Mouse (Mus musculus): Measurements from ENCODE around the gene Lhx5.

Lhx5 gene

DNA sequence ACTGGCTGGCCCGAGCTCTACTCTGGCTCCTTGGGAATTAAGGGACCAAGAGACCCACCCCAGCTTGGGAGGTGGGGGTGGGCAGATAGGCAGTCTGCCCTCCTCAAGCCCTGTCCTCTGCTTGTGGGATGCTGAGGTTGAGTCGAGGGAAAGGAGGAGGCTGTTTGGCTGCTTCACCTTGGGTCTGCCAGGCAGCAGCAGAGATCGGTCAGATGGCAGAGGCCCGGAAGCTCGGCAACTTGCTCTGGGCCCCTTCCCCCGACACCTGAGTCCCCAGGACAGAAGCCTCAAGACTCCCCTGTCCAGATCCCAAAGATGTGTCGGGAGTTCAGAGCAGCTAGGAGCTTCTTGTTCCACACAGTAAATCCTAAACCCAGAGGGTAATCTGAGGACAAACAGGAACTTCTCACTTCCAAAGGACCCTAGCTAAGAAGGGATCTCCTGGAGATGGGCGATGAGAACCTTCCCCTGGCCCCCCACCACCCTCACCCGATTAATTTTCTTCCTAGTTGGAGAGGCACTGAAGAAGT is 1.1 kb downstream of the Lhx5 start:
- DNase-seq (ENCODE audit: low spot score in 2 of 2) = no peak

DNA sequence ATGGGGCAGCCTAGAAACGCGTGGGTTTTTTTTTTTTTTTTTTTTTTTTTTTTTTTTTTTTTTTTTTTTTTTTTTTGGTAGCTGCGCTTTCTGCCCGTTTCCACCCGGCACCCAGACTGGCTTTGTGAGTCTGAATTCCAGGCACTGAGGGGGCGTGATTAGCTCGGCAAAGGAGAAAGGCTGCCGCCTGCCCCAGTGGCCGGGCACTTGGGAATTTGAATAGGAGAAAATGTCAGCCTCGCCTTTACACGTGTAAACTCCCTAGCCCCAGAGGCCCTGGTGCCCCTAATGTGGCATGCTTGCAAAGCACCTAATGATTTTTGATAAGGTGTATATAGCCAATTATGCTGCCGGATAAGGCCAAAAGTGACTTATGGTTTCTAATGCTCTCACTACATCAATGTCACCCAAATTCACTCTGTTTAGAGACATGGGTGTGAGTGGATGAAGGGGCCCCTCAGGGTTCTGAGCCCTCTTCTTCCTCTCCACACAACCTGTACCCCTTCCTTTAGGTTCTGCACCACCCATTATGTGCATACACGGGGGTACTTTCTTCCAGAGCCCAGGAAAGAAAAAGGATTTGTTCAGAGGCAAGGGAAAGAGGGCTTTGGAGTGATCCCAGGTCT is 1.7 kb downstream of the Lhx5 start:
- DNase-seq (ENCODE audit: low spot score in 2 of 2) = no peak

DNA sequence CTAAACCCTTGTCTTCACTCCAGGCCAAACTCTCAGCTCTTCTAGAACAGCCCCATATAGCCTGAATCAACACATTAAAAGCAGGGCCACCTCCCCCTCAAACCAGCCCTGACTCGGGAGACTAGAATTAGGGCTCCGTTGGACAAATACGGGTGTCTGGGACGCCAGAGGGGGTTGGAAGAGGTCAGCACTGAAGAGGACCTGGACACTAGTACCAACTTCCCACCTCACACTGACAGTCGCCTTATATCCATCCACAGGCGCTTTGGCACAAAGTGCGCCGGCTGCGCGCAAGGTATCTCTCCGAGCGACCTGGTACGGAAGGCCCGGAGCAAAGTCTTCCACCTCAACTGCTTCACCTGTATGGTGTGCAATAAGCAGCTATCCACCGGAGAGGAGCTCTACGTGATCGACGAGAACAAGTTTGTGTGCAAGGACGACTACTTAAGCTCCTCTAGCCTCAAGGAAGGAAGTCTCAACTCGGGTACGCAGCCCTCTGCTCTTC is 2.8 kb downstream of the Lhx5 start:
- DNase-seq (ENCODE audit: low spot score in 2 of 2) = no peak

DNA sequence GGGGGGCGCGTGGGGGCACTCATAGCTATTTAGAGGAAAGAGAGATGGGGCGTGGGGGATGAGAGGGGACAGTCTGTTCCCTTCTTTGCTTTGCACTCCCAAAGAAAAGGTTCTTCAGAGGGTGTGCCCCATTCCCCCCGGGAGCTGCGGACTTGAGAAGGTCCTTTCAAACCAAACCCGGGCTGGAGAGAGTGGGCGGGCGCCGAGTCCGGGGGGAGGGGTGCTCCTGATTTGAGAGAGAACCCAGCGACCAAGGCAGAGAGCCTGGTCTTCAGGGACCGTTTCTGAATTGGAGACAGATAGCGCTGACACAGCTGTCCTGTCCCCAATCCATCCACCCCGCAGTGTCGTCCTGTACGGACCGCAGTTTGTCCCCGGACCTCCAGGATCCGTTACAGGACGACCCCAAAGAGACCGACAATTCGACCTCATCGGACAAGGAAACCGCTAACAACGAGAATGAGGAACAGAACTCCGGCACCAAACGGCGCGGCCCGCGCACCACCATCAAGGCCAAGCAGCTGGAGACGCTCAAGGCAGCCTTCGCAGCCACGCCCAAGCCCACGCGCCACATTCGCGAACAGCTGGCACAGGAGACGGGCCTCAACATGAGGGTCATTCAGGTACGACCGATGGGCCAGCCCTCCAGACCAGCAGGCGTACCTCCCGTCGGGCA is 3.6 kb downstream of the Lhx5 start:
- no peak for DNase-seq (ENCODE audit: low spot score in 2 of 2)

DNA sequence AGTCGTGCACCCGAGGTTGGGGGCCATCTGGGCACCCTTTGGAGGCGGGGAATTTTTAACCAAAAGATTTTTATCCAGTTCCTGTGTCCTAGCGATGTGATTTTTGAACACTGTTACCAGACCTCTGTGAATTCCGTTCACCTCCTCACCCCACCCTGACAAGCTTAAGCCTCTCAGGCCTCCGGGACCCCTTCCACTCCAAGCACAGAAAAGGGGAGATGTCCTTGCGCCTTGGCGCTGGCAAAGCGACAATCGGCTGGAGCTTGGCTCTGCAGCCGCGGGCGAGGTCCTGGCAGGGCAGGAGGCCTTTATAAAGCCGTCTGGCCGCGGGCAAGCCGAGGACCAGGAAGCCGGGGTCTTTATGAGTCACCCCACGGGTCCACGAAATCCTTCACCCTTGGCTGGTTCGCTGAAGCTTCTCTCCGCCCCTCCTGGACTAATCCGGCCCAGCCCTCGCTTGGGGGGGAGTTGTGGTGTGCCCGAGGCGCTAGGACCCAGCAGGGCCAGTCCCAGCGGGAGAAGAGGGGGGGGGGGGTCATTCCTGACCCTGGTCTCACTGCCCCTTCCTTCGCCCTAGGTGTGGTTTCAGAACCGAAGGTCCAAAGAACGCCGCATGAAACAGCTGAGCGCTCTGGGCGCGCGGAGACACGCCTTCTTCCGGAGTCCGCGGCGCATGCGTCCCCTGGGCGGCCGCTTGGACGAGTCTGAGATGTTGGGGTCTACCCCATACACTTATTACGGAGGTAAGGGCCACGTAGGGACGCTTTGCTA is 4.4 kb downstream of the Lhx5 start:
- DNase-seq (ENCODE audit: low spot score in 2 of 2) = no peak

DNA sequence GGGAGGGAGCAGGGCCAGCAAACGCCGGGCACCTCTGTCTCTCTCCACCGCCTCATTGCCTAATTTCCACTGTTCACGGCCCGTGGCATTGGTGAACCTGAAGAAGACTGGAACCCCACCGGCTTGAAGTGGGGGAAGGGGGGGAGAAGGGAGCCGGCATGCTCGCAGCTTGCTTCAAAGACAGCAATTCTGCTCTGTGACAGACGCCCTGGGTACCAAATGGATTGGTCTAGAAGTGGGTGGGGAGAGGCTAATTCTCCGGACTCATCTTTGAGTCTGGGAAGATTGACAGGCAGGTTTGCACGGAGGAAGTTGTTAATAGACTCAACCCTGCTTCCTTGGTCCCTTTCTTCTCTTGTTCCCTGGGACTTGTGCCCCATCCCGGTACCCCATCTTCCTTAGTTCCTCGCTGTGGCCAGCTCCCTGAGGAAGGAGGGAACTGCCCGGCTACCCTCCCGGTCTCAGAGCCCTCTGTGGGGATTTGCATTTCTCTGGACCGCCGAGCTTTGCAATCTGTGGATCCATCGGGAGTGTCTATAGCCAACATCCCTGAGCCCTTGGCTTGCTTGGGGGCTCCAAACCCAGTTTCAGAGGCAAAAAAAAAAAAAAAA is 5.5 kb downstream of the Lhx5 start:
- DNase-seq (ENCODE audit: low spot score in 2 of 2) = no peak

DNA sequence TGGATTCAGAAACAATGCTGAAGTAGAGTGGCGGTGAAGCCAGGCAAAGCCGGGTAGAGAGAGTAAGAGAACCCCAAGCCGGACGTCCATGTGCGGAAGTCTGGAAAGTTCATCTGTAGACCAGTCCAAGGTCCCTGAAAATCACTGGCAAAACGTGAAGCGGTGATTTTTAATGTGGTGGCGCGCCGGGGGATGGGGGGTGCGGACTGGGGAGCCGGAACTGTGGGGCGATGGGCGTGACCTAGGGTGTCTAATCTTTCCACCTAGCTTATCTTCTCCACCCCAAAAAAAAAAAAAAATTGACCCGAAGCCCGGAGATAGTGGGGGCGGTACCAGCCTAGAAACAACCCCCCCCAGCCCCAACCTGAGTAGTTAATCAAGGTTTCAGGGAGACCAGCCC is 6.0 kb downstream of the Lhx5 start:
- DNase-seq (ENCODE audit: low spot score in 2 of 2) = no peak

DNA sequence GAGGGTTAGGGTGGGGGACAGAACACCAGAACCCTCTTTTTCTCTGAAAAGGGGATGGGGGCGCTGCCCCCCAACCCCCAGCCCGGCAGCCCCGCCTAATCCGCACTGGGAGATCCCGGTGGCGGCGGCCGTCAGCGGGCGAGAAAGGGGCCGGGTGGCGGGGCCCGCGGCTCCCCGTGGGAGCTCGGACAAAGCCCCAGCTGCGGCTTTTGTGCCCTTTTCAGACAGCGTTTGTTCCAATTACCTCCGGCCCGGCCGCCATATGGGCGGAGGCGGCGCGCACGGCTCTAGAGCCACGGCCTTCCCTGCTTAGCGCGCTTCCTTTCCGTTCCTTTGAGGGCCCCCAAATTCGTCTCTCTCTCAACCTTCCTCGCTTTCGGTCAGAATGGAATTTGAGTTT is 6.5 kb downstream of the Lhx5 start:
- DNase-seq (ENCODE audit: low spot score in 2 of 2) = no peak

DNA sequence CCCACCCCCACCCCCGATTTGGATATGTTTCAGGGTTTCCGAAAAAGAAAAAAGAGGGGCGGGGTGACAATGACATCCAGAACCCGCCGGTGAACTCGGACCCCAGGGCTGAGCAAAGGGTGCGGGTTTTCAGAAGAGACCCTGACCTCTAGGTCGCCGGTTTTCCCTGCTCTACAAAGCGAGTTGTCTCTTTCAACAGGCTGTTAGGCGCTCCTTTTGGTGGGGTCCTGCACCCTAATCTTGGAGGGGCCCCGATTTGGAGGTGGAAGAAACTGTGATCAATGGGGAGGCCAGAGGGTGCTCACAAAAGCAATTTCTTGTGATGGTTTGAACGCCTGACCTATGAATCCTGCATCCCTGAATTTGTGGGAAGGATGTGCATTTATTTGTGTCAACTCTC is 7.0 kb downstream of the Lhx5 start:
- no peak for DNase-seq (ENCODE audit: low spot score in 2 of 2)

DNA sequence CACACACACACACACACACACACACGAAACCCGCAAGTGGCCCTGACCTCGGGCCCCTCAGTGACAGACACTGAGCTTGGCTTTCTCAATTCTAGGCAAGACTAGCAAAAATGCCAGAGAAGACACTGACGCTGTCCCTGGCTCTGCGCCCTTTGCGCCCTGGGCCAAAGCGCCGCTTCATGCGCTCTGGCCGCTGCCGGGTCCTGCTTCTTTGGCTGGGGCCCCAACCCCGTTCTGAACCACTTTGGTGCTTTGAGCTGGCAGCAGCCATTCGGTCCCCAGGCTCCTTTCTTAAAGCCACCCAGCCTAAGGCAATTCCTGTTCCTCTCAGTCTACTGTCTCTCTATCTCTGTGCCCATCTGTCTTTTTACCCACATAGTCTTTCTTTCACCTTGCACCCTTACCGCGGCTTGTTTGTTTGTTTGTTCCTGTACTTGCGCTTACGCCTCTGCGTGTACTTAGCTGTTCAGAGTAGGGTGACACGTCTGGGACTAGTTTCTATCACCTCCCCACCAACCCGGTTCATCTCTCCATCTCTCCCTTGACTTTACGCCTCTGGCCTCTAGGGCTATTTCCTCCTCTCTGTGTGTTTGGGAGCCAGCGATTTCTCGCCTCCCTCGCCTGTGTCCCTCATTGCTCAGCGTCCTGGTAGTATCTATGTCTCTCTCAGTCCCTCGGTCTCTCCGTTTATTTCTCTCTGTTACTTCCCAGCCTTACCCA is 7.7 kb downstream of the Lhx5 start:
- no peak for DNase-seq (ENCODE audit: low spot score in 2 of 2)

DNA sequence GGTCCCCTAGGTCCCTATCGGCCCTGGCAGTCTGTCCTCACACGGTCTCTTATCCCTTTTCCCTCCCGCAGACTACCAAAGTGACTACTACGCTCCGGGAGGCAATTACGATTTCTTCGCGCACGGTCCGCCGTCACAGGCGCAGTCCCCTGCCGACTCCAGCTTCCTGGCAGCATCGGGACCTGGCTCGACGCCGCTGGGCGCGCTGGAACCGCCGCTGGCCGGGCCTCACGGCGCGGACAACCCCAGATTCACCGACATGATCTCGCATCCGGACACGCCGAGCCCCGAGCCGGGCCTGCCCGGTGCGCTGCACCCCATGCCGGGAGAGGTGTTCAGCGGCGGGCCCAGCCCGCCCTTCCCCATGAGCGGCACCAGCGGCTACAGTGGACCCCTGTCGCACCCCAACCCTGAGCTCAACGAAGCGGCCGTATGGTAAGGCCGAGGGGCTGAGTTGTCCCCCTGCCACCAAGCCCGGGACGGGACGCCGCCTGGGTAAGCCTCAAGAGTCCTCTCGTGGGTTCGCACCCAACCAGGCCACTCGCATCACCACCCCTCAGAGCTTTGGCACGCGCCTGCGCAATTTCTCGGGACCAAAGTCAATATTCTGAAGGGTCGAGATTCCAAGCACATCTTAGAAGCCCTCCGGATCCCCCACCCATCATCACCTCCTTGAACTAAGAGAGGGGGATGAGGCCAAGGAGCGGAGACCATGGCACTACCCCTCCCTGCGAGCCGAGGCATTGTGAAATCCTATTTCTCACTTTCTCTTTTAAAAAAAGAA is 8.6 kb downstream of the Lhx5 start:
- DNase-seq (ENCODE audit: low spot score in 2 of 2) = no peak

DNA sequence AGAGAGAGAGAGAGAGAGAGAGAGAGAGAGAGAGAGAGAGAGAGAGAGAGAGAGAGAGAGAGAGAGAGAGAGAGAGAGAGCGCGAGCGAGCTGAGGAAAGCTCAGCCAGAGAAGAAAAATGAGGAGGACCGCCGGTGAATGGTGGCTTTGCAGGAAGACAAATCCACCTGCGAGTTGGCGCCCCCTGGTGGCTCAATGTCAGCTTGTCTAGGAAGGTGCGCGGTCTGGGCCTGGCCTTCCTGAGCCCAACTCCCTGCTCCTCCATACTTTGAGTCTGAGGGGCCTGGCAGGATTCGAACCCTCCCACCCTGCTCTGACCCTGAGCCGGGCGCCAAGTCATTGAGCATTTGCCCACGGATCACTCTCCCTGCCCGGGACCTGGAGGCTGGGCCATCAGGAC is 9.2 kb downstream of the Lhx5 start:
- DNase-seq (ENCODE audit: low spot score in 2 of 2) = peak; percentile 56 to 79

DNA sequence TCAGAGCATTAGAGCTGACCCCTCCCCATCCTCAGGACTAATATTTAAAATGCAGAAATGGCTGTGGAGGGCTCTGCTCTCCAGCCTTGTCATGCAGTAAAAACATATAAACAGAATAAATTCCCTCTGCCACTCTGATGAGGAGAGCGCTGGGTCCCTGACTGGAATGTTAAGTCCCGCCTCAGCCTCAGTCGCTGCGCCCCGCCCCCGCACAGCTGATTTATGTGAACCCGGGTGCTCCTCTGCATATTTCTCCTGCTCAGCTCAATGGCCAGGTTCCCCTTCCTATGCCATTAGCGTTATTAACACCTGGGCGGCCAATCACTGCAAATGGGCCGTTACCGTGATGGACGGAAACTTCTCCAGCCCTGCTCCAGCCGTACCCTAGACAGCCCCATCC is 15.8 kb downstream of the Lhx5 start:
- no peak for DNase-seq (ENCODE audit: low spot score in 2 of 2)

DNA sequence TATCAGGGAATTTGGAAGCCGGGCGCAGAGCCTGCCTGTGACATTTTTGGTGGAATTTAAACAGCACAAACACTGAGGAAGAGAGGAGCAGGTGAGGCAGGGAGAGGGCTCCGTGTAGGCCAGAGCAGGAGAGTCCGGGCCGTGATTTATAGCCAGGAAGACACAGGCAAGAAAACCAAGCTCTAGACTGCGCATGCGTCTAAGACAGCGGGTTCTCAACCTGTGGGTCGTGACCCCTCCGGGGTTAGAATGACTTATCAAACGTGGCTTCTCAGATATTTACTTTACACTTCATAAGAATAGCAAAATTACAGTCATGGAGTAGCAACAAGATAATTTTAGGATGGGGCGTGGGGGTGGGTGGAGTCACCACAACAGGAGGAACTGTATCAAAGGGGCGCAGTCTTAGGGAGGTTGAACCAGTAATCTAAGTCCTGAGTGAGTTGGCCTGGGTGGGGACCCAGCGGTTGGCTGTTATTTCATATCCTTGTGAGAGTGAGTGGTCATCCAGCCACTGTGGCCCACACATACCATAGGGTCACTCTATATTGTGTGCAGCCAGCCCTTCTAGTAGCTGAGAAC is 23.3 kb downstream of the Lhx5 start:
- DNase-seq (ENCODE audit: low spot score in 2 of 2) = no peak

DNA sequence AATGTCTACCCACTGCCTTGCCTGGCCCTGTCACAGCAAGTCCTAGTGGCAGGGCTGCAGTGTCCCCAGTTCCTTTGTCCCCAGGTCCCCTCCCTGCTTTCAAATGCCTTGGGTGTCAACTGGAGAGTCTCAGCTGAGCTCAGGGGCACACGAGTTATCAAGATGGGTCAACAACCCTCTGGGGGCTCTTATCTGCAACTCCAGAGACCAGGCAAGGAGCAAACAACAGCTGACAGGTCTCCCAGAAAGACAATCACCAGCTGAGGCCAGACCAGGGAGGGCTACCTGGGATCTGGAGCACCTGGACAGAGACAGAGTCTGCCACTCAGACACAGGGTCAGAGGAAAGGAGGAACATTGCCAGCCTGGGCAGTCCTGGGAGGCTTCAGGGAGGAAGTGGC is 24.8 kb downstream of the Lhx5 start:
- DNase-seq (ENCODE audit: low spot score in 2 of 2) = no peak

DNA sequence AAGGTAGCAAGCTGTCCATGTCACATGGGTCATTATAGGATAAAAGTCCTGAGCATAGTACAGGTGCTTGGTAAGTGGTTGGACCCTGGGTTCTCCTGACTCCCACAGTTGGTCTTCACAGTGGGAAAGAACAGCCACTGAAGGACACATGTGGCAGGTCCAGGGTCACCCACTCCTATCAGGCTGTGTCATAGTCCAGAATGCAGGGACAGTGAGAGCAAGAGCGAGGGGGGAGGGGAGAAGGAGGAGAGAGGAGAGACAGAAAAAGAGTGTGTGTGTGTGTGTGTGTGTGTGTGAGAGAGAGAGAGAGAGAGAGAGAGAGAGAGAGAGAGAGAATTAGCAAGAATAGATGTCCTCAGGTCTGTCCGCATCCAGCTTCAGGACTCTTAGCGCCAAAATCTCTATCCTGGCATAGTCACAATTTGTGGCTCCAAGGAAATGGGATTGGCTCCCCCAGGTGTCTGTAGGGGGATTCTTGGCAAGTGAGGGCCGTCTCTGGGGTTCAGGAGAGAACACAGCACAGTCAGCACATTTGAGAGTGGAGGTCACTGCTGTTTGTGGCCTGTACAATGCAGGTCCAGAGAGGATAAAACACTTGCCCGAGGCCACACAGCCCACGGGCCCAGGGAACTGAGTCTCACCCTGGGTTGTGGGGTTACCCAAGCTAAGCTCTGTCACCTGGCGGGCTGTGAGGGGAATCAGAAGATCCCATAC is 25.5 kb downstream of the Lhx5 start:
- no peak for DNase-seq (ENCODE audit: low spot score in 2 of 2)

DNA sequence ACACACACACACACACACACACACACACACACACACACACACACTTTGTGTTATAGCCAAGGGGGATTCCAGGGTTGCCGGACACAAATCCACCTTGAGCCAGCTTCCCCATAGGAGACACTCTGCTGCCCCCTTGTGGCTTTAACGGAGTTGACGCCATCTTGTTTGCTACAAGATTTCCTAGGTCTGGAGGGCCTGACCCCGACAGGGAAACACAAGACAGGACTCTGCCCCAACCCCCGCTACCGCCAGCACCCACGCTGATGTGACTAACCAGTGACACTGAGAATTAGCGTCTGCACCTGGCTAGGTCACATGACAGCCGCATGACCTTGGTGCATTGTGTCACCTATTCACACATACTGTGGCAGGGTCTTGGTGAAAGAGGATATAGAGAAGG is 26.1 kb downstream of the Lhx5 start:
- peak in 1 of 2 experiments; percentile 61 for DNase-seq (ENCODE audit: low spot score in 2 of 2)

DNA sequence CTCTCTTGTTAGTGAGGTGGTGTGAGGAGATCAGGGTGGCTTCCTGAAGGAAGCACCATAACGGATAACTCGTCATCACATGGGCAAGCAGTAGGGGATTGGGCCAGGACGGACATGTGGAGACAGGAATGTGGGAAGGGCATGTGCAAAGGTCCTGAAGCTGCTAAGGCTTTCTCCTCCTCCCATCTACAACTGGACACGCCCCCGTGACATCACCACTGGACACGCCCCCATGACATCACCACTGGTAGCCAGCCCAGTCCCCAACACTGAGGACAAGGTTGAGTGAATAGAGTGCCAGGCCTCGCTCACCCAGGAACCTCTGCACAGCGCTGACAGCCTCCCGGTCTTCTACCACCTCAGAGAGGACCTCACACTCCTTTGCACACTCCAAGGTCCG is 27.6 kb downstream of the Lhx5 start:
- DNase-seq (ENCODE audit: low spot score in 2 of 2) = no peak

DNA sequence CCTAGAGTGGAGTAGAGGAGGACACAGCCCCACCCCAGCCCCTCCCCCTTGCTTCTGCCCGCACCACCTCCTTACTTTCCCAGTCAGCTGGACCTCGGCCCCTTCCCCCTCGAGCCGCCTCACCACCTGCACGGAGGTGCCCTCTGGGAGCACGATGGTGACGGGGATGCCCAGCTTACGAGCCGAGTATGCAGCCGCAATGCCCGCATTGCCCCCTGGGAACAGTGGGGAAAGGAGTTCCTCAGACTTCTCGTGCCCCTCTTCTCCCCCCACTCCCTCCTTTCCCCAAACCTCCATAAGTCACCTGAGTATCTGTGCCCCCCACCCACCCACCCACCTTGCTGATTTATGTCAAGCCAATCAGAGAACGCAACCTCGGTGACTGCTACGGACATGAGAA is 30.4 kb downstream of the Lhx5 start:
- DNase-seq (ENCODE audit: low spot score in 2 of 2) = no peak

DNA sequence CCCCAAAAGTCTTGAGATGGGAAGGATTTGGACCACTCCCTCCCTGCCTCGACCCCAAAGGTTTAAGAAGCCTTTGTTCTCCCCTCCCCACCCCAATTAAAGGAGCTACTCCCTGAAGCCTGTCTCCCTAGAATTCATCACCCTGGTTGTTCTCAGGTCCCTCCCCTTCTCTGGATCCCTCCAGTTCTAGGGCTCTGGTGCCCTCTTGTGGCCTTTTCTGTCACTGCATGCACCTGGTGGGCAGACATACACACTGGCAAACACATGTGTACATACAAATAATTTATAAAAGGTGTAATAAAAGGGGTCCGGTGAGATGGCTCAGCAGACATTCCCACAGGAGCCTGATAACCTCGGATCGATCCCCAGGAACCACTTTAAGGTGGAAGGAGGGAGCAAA is 32.8 kb downstream of the Lhx5 start:
- no peak for DNase-seq (ENCODE audit: low spot score in 2 of 2)
